Mouse (Mus musculus) CH12.LX (cell line): ENCODE measurements at regions not wholly inside any gene's neighbourhood (a gene's known extent, or its start where the extent isn't known, plus 50 kb on each side); places are given as distances from the start of the nearest gene placed in this dataset.

Experiments used
- CHD1 ChIP-seq: IDR thresholded peaks from 2 replicates; pipeline ENCODE4 v1.6.1; 2012; ENCODE audit warnings: low read depth, low read length, improper control_type of control experiment, inconsistent platforms
- CHD2 ChIP-seq: IDR thresholded peaks from 2 replicates; pipeline ENCODE4 v1.6.1; 2011; ENCODE audit warnings: low read length, improper control_type of control experiment
- CTCF ChIP-seq, 2 experiments: IDR thresholded peaks in 1 of 2; conservative IDR thresholded peaks in 1 of 2; 2 replicates each; pipeline ENCODE4 v1.5.1; 2011 to 2012; ENCODE audit warnings: low read depth in 2 of 2, low read length in 2 of 2, improper control_type of control experiment in 1 of 2, inconsistent platforms in 1 of 2, mild to moderate bottlenecking in 1 of 2, moderate library complexity in 1 of 2
- EP300 ChIP-seq: IDR thresholded peaks from 2 replicates; pipeline ENCODE4 v1.6.1; 2011; ENCODE audit warnings: low read length, improper control_type of control experiment
- KAT2A ChIP-seq: IDR thresholded peaks from 2 replicates; pipeline ENCODE4 v1.6.1; 2012; ENCODE audit warnings: low read length, improper control_type of control experiment, inconsistent platforms; ENCODE audit not compliant: insufficient replicate concordance
- MAX ChIP-seq: IDR thresholded peaks from 2 replicates; pipeline ENCODE4 v1.6.1; 2011; ENCODE audit warnings: low read length, improper control_type of control experiment
- POLR2A ChIP-seq: IDR thresholded peaks from 2 replicates; pipeline ENCODE4 v1.6.1; 2011; ENCODE audit warnings: low read depth, mild to moderate bottlenecking, improper control_type of control experiment, low read length
- TCF12 ChIP-seq: IDR thresholded peaks from 2 replicates; pipeline ENCODE4 v1.6.1; 2014; ENCODE audit warnings: low read depth, mild to moderate bottlenecking, inconsistent platforms, low read length, improper control_type of control experiment
- UBTF ChIP-seq: IDR thresholded peaks from 2 replicates; pipeline ENCODE4 v1.6.1; 2012; ENCODE audit warnings: low read depth, mild to moderate bottlenecking, inconsistent platforms, low read length, improper control_type of control experiment, moderate library complexity
- USF1 ChIP-seq: IDR thresholded peaks from 2 replicates; pipeline ENCODE4 v1.6.1; 2014; ENCODE audit warnings: low read depth, mild to moderate bottlenecking, inconsistent platforms, low read length, improper control_type of control experiment
- ZC3H11A ChIP-seq: IDR thresholded peaks from 2 replicates; pipeline ENCODE4 v1.6.1; 2012; ENCODE audit warnings: low read depth, mild to moderate bottlenecking, inconsistent platforms, low read length, improper control_type of control experiment
- ZMIZ1 ChIP-seq: IDR thresholded peaks from 2 replicates; pipeline ENCODE4 v1.6.1; 2012; ENCODE audit warnings: low read depth, mild to moderate bottlenecking, inconsistent platforms, low read length, improper control_type of control experiment

- TF ChIP-seq CHD2: no peak
- no peak for TF ChIP-seq CTCF (conservative IDR thresholded peaks at IDR 0.05 in 1 of 2, IDR thresholded peaks at IDR 0.05 in 1 of 2; ENCODE audit: low read depth in 2 of 2, low read length in 2 of 2)
- TF ChIP-seq CHD1: no peak
- no peak for TF ChIP-seq UBTF
- TF ChIP-seq USF1: no peak
- no peak for TF ChIP-seq ZC3H11A
- no peak for TF ChIP-seq TCF12
- TF ChIP-seq KAT2A: no peak
- TF ChIP-seq EP300: no peak
- no peak for TF ChIP-seq POLR2A
- TF ChIP-seq MAX: no peak
- no peak for TF ChIP-seq ZMIZ1
Observed at GRCm38 (mm10) chr3:50987821-50988220, 236.4 kb upstream of the Noct start.
